35 mouse cellular contexts compared by ENCODE assay signal in genomic region chr12:59770980-59771379, GRCm38 (mm10).
"Had no signal": no experiment of that assay in that cellular context is flagged by ENCODE, and none has a peak within 500 bp of the region (broad histone marks: within the 10 kb centered on the region; RNA-seq: fewer than 3 reads in every experiment).

No protein-coding gene starts in this region.

- H3K4me2 ChIP-seq: heart, embryonic 11.5 days; heart, embryonic 12.5 days; heart, embryonic 13.5 days; heart, embryonic 15.5 days; hindbrain, embryonic 12.5 days; hindbrain, embryonic 13.5 days; hindbrain, embryonic 14.5 days; hindbrain, embryonic 15.5 days; intestine, embryonic 15.5 days; kidney, embryonic 15.5 days had no signal

- H3K27me3 ChIP-seq: heart, embryonic 12.5 days; heart, embryonic 13.5 days; heart, embryonic 15.5 days; hindbrain, embryonic 12.5 days; hindbrain, embryonic 13.5 days; hindbrain, embryonic 15.5 days; intestine, embryonic 15.5 days; kidney, embryonic 15.5 days had no signal

- H3K27ac ChIP-seq: heart, embryonic 10.5 days; heart, embryonic 13.5 days; heart, embryonic 15.5 days; hindbrain, embryonic 10.5 days; hindbrain, embryonic 12.5 days; hindbrain, embryonic 13.5 days; hindbrain, embryonic 14.5 days; hindbrain, embryonic 15.5 days; hindbrain, postnatal 0 days; intestine, embryonic 15.5 days; kidney, embryonic 15.5 days; kidney, postnatal 0 days; layer of hippocampus, adult 2 months had no signal

- ATAC-seq: hindbrain, embryonic 16.5 days; hindbrain, postnatal 0 days; inflammation-experienced regulatory T-cells, adult 6 months; intestine, embryonic 15.5 days; intestine, embryonic 16.5 days; intestine, postnatal 0 days had no signal

- DNase-seq: heart, postnatal 10 days; heart, postnatal 14 days; heart, postnatal 36 days; heart, postnatal 4 days; kidney, adult 11 months; kidney, adult 18-20 months; kidney, adult 2 months; kidney, adult 8-10 months; kidney, adult 9 months; kidney, postnatal 10 days; kidney, postnatal 14 days; kidney, postnatal 25 days; kidney, postnatal 36 days; kidney, postnatal 4 days; layer of hippocampus, adult 9-11 months; layer of hippocampus, postnatal 36 days had no signal

- H3K9ac ChIP-seq: heart, embryonic 12.5 days; heart, embryonic 13.5 days; heart, embryonic 15.5 days; hindbrain, embryonic 12.5 days; hindbrain, embryonic 13.5 days; hindbrain, embryonic 14.5 days; hindbrain, embryonic 15.5 days; intestine, embryonic 15.5 days; kidney, embryonic 15.5 days had no signal

- H3K9me3 ChIP-seq: heart, embryonic 10.5 days; heart, embryonic 12.5 days; heart, embryonic 13.5 days; heart, embryonic 15.5 days; hindbrain, embryonic 10.5 days; hindbrain, embryonic 12.5 days; hindbrain, embryonic 13.5 days; hindbrain, embryonic 15.5 days; intestine, embryonic 15.5 days; kidney, embryonic 15.5 days had no signal

- H3K4me1 ChIP-seq: heart, embryonic 10.5 days; heart, embryonic 12.5 days; heart, embryonic 13.5 days; heart, embryonic 15.5 days; hindbrain, embryonic 10.5 days; hindbrain, embryonic 12.5 days; hindbrain, embryonic 13.5 days; hindbrain, embryonic 15.5 days; intestine, embryonic 15.5 days; kidney, embryonic 15.5 days had no signal

- H3K36me3 ChIP-seq: heart, embryonic 10.5 days; heart, embryonic 12.5 days; heart, embryonic 13.5 days; heart, embryonic 15.5 days; hindbrain, embryonic 10.5 days; hindbrain, embryonic 12.5 days; hindbrain, embryonic 13.5 days; hindbrain, embryonic 15.5 days; intestine, embryonic 15.5 days; kidney, embryonic 15.5 days had no signal

- H3K4me3 ChIP-seq: heart, embryonic 10.5 days; heart, embryonic 12.5 days; heart, embryonic 13.5 days; heart, embryonic 15.5 days; hindbrain, embryonic 10.5 days; hindbrain, embryonic 12.5 days; hindbrain, embryonic 13.5 days; hindbrain, embryonic 15.5 days; intestine, embryonic 15.5 days; kidney, embryonic 15.5 days; layer of hippocampus, adult 2 months had no signal
